Mouse (Mus musculus): Measurements from ENCODE around the gene B830017H08Rik. TPM values are rescaled to one million over a fixed set of nuclear protein-coding genes. Genes with fewer than 3 reads are reported as not detected.

The B830017H08Rik gene
- total and polyA plus RNA-seq, 3 experiments: 0.08 TPM; not detected in 2

DNA sequence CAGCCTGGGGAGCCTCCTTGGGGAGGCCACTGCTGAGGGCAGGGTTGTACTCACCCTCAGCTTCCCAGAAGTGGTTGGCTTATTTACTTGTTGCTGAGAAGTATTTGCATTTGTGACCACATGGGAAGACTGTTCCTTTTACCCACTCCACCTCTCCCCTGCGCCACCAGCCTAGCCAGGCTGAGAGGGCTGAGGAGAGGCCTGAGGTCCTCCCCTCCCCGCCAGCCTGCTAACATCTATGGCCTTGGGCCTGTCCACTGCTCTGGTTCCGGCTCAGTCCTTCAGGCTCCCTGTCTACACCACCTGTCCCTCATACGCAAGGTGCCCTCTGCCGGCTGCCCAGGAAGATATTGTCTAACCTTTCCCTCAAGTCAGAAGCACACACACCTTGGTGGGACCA is 37.3 kb upstream of the B830017H08Rik start:
- Histone ChIP-seq H3K4me1 (ENCODE audit: control insufficient read depth in 1 of 2, insufficient read depth in 2 of 2) (peaks cover 9% of the 10 kb centered on the region in 2 experiments), H3K27me3 (replicated peaks) (peaks cover 40% of the 10 kb centered on the region), H3K27ac (ENCODE audit: insufficient read depth, low read depth) (no peak overlapping the region), H3K4me3 (replicated peaks in 1 of 3; ENCODE audit: low read depth in 2 of 3, low read length in 2 of 3, poor library complexity in 1 of 3) (no peak overlapping the region), H3K79me2 (replicated peaks; ENCODE audit: control insufficient read depth, extremely low read depth, insufficient read depth, poor library complexity, severe bottlenecking) (no peaks in the 10 kb centered on the region), H3K36me3 (replicated peaks in 1 of 2; ENCODE audit: control insufficient read depth in 1 of 2, insufficient read depth in 1 of 2, low read length in 1 of 2) (no peaks in the 10 kb centered on the region), H3K9ac (ENCODE audit: insufficient read depth, low read depth) (no peak overlapping the region), H3K9me3 (replicated peaks; ENCODE audit: low read length) (peaks cover 8% of the 10 kb centered on the region), H3K4me2 (ENCODE audit: insufficient read depth, low read depth, poor library complexity, severe bottlenecking) (no peak overlapping the region)
- TF ChIP-seq CTCF (conservative IDR thresholded peaks at IDR 0.05 in 1 of 2, IDR thresholded peaks at IDR 0.05 in 1 of 2; ENCODE audit: low read depth in 2 of 2, low read length in 2 of 2) (peak in 1 of 2 experiments; percentile 5; a peak in 1 of 4 replicates), PAX5 (IDR thresholded peaks at IDR 0.05; ENCODE audit: low read length) (no peak), SMC3 (IDR thresholded peaks at IDR 0.05; ENCODE audit: low read depth, low read length) (peak; percentile 6; the same call in 1 of the 2 replicates)
- dilution Hi-C loops (cut with MboI; ENCODE audit: extremely low pct_ligation_motif_present, extremely low pct_unique_long_range_greater_than_20kb, low sequenced_read_pairs) (no loop called here), in situ Hi-C loops (cut with MboI; ENCODE audit: low pct_ligation_motif_present, low pct_unique_long_range_greater_than_20kb, low sequenced_read_pairs) (no loop called here)
- DNase-seq (ENCODE audit: extremely low read depth): peak; percentile 21

DNA sequence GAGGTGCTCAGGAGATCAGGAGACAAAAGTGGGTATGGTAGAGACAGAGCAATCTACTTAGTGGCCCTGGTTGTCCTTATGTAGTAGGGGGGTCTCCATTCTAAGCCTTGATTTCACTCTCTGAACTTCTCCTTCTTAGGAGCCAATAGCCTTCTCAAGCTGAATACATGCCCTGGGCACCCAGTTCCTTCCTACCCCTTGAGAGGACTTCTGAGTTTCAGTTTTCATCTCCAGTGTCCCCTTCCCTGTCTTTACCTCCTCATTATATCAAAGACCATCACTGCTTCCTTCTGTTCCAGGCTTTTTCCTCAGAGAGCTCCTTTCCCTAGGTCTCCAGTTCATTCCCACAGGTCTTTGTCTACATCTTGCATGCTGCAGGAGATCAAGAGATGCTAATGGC is 36.4 kb upstream of the B830017H08Rik start:
- H3K4me1 ChIP-seq (ENCODE audit: control insufficient read depth in 1 of 2, insufficient read depth in 2 of 2): peaks cover 9% of the 10 kb centered on the region in 2 experiments
- dilution Hi-C loops (cut with MboI; ENCODE audit: extremely low pct_ligation_motif_present, extremely low pct_unique_long_range_greater_than_20kb, low sequenced_read_pairs) (no loop called here), in situ Hi-C loops (cut with MboI; ENCODE audit: low pct_ligation_motif_present, low pct_unique_long_range_greater_than_20kb, low sequenced_read_pairs) (no loop called here)
- no peak for TF ChIP-seq GABPA (IDR thresholded peaks at IDR 0.05; ENCODE audit: insufficient replicate concordance, low read depth, low read length)
- no peak for TF ChIP-seq TBP (conservative IDR thresholded peaks at IDR 0.05; ENCODE audit: low read depth, low read length)
- no peak for TF ChIP-seq CTCF (conservative IDR thresholded peaks at IDR 0.05 in 1 of 2, IDR thresholded peaks at IDR 0.05 in 1 of 2; ENCODE audit: low read depth in 2 of 2, low read length in 2 of 2)
- no peak for TF ChIP-seq JUND (conservative IDR thresholded peaks at IDR 0.05; ENCODE audit: low read depth, low read length)
- TF ChIP-seq E2F4 (IDR thresholded peaks at IDR 0.05; ENCODE audit: insufficient replicate concordance, low read depth, low read length): no peak
- TF ChIP-seq CHD2 (IDR thresholded peaks at IDR 0.05; ENCODE audit: low read length): no peak
- TF ChIP-seq UBTF (IDR thresholded peaks at IDR 0.05; ENCODE audit: low read depth, low read length): no peak
- TF ChIP-seq USF1 (IDR thresholded peaks at IDR 0.05; ENCODE audit: low read depth, low read length): no peak
- TF ChIP-seq SIN3A (IDR thresholded peaks at IDR 0.05; ENCODE audit: low read length): no peak
- TF ChIP-seq POLR2A (IDR thresholded peaks at IDR 0.05; ENCODE audit: low read depth, low read length): no peak
- TF ChIP-seq ELF1 (IDR thresholded peaks at IDR 0.05; ENCODE audit: low read depth, low read length): no peak
- TF ChIP-seq PAX5 (IDR thresholded peaks at IDR 0.05; ENCODE audit: low read length): no peak
- no peak for TF ChIP-seq ZNF384 (IDR thresholded peaks at IDR 0.05; ENCODE audit: low read depth, low read length)
- TF ChIP-seq MAFK (IDR thresholded peaks at IDR 0.05; ENCODE audit: insufficient replicate concordance, low read length): no peak
- TF ChIP-seq USF2 (conservative IDR thresholded peaks at IDR 0.05; ENCODE audit: low read depth, low read length): no peak
- no peak for TF ChIP-seq POLR2AphosphoS2 (IDR thresholded peaks at IDR 0.05; ENCODE audit: low read depth, low read length)
- no peak overlapping the region for H3K4me2 ChIP-seq (ENCODE audit: insufficient read depth, low read depth, poor library complexity, severe bottlenecking)
- no peak for DNase-seq (ENCODE audit: extremely low read depth)
- peaks cover 47% of the 10 kb centered on the region for H3K27me3 ChIP-seq (replicated peaks)
- H3K4me3 ChIP-seq (replicated peaks in 1 of 3; ENCODE audit: low read depth in 2 of 3, low read length in 2 of 3, poor library complexity in 1 of 3): no peak overlapping the region
- peaks cover 8% of the 10 kb centered on the region for H3K9me3 ChIP-seq (replicated peaks; ENCODE audit: low read length)
- H3K79me2 ChIP-seq (replicated peaks; ENCODE audit: control insufficient read depth, extremely low read depth, insufficient read depth, poor library complexity, severe bottlenecking): no peaks in the 10 kb centered on the region
- no peaks in the 10 kb centered on the region for H3K36me3 ChIP-seq (replicated peaks in 1 of 2; ENCODE audit: control insufficient read depth in 1 of 2, insufficient read depth in 1 of 2, low read length in 1 of 2)
- no peak overlapping the region for H3K9ac ChIP-seq (ENCODE audit: insufficient read depth, low read depth)
- no peak overlapping the region for H3K27ac ChIP-seq (ENCODE audit: insufficient read depth, low read depth)
